29 mouse cellular contexts compared by ENCODE assay signal in the genomic region with DNA sequence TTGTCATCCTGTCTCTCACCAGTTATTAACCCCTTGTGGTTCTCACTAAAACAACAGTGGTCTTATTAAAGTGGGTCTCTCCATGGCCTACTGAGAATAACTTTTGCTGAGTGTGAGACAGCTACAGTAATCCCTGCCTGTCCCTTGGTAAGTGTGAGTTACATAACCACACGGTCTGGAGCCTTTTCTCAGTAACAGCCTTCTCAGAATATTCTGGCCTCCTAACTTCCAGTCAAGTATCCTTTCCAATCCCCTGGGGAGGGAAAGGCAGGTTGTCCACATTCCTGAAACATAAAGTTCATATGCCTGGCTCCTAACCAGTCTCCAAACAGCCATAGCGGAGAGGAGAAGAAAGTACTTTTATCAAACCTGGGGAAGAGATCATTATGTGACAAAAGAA.
DNase-seq lines count a peak whose midpoint lies in the region; TF ChIP-seq lines count a peak whose summit lies in the region.
"Had no signal": no experiment of that assay in that cellular context is flagged by ENCODE, and none has a peak within 500 bp of the region (broad histone marks: within the 10 kb centered on the region; RNA-seq: fewer than 3 reads in every experiment).

No protein-coding gene starts in this region.

- H3K9ac ChIP-seq in CH12.LX (ENCODE audit: insufficient read depth, low read depth), result no peak overlapping the region
- H3K9ac ChIP-seq: embryonic facial prominence, embryonic 15.5 days; heart, embryonic 12.5 days; hindbrain, embryonic 15.5 days; limb, embryonic 12.5 days; liver, embryonic 15.5 days; lung, embryonic 15.5 days; stomach, embryonic 15.5 days had no signal

- H3K4me1 ChIP-seq in CH12.LX (ENCODE audit: control insufficient read depth in 1 of 2, insufficient read depth in 2 of 2), result peaks cover 34 to 92% of the 10 kb centered on the region in 2 experiments
- H3K4me1 ChIP-seq: embryonic facial prominence, embryonic 15.5 days; limb, embryonic 12.5 days; liver, embryonic 15.5 days; lung, embryonic 15.5 days; stomach, embryonic 15.5 days had no signal

- H3K9me3 ChIP-seq in CH12.LX (replicated peaks; ENCODE audit: low read length), result no peaks in the 10 kb centered on the region
- H3K9me3 ChIP-seq: embryonic facial prominence, embryonic 10.5 days; embryonic facial prominence, embryonic 15.5 days; G1E; heart, embryonic 12.5 days; hindbrain, embryonic 10.5 days; hindbrain, embryonic 15.5 days; limb, embryonic 12.5 days; liver, embryonic 15.5 days; lung, embryonic 15.5 days; stomach, embryonic 15.5 days had no signal

- no peak for TF ChIP-seq POLR2A in CH12.LX (IDR thresholded peaks at IDR 0.05; ENCODE audit: low read depth, low read length)

- H3K27ac ChIP-seq in CH12.LX (ENCODE audit: insufficient read depth, low read depth), result peak overlapping the region; percentile 38
- H3K27ac ChIP-seq: embryonic facial prominence, embryonic 10.5 days; embryonic facial prominence, embryonic 15.5 days; hindbrain, embryonic 10.5 days; hindbrain, embryonic 15.5 days; limb, embryonic 12.5 days; liver, embryonic 15.5 days; lung, embryonic 15.5 days; stomach, embryonic 15.5 days had no signal

- peaks cover 24 to 69% of the 10 kb centered on the region in 2 experiments for H3K36me3 ChIP-seq in CH12.LX (replicated peaks in 1 of 2; ENCODE audit: control insufficient read depth in 1 of 2, insufficient read depth in 1 of 2, low read length in 1 of 2)
- H3K36me3 ChIP-seq: embryonic facial prominence, embryonic 10.5 days; embryonic facial prominence, embryonic 15.5 days; G1E; heart, embryonic 12.5 days; hindbrain, embryonic 15.5 days; limb, embryonic 12.5 days; liver, embryonic 15.5 days; lung, embryonic 15.5 days; stomach, embryonic 15.5 days had no signal

- DNase-seq in heart, adult 11 months, result peak; percentile 89
- no peak for DNase-seq in heart, postnatal 10 days
- DNase-seq in kidney, adult 9 months, result peak; percentile 40
- DNase-seq in kidney, postnatal 25 days, result no peak
- no peak for DNase-seq in CH12.LX (ENCODE audit: extremely low read depth)
- DNase-seq in brain, adult 2 months (ENCODE audit: low read depth, low spot score), result peak; percentile 38
- DNase-seq in T-cell, adult 2 months (ENCODE audit: low spot score), result no peak
- DNase-seq in Muller cell, postnatal 12 days (ENCODE audit: inconsistent ontology term), result no peak
- DNase-seq: adrenal gland, postnatal 36 days; cerebellum, adult 8-10 months; cerebellum, postnatal 25 days; gastrocnemius, postnatal 25 days; heart, adult 18-20 months; kidney, adult 18-20 months; kidney, postnatal 4 days; layer of hippocampus, adult 9-11 months; lung, postnatal 36 days had no signal

- no peak overlapping the region for H3K4me3 ChIP-seq in CH12.LX (replicated peaks in 1 of 3; ENCODE audit: low read depth in 2 of 3, low read length in 2 of 3, poor library complexity in 1 of 3)
- H3K4me3 ChIP-seq: embryonic facial prominence, embryonic 10.5 days; embryonic facial prominence, embryonic 15.5 days; heart, embryonic 12.5 days; hindbrain, embryonic 10.5 days; hindbrain, embryonic 15.5 days; limb, embryonic 12.5 days; liver, embryonic 15.5 days; lung, embryonic 15.5 days; stomach, embryonic 15.5 days had no signal

- peak overlapping the region; percentile 34 for H3K4me2 ChIP-seq in CH12.LX (ENCODE audit: insufficient read depth, low read depth, poor library complexity, severe bottlenecking)
- H3K4me2 ChIP-seq: embryonic facial prominence, embryonic 15.5 days; heart, embryonic 12.5 days; hindbrain, embryonic 15.5 days; limb, embryonic 12.5 days; liver, embryonic 15.5 days; lung, embryonic 15.5 days; midbrain, embryonic 11.5 days; stomach, embryonic 15.5 days had no signal

- no peaks in the 10 kb centered on the region for H3K27me3 ChIP-seq in CH12.LX (replicated peaks)
- H3K27me3 ChIP-seq: embryonic facial prominence, embryonic 15.5 days; heart, embryonic 12.5 days; hindbrain, embryonic 15.5 days; limb, embryonic 12.5 days; liver, embryonic 15.5 days; lung, embryonic 15.5 days; Patski; stomach, embryonic 15.5 days had no signal

- TF ChIP-seq CTCF in CH12.LX (conservative IDR thresholded peaks at IDR 0.05 in 1 of 2, IDR thresholded peaks at IDR 0.05 in 1 of 2; ENCODE audit: low read depth in 2 of 2, low read length in 2 of 2), result no peak

- intact Hi-C loops in heart, postnatal 10 days (cut with DNase I), result no loop called here

- in situ Hi-C loops in CH12.LX (cut with MboI; ENCODE audit: low pct_ligation_motif_present, low pct_unique_long_range_greater_than_20kb, low sequenced_read_pairs), result no loop called here

- TF ChIP-seq EP300 in CH12.LX (IDR thresholded peaks at IDR 0.05; ENCODE audit: low read length), result no peak

- dilution Hi-C loops in CH12.LX (cut with MboI; ENCODE audit: extremely low pct_ligation_motif_present, extremely low pct_unique_long_range_greater_than_20kb, low sequenced_read_pairs), result no loop called here

- TF ChIP-seq RAD21 in CH12.LX (IDR thresholded peaks at IDR 0.05; ENCODE audit: low read depth, low read length), result no peak

- peaks cover 89% of the 10 kb centered on the region for H3K79me2 ChIP-seq in CH12.LX (replicated peaks; ENCODE audit: control insufficient read depth, extremely low read depth, insufficient read depth, poor library complexity, severe bottlenecking)

TF ChIP-seq in CH12.LX, 34 proteins besides CTCF, POLR2A, EP300 and RAD21:
- TF ChIP-seq UBTF (IDR thresholded peaks at IDR 0.05; ENCODE audit: low read depth, low read length) (no peak), TCF12 (IDR thresholded peaks at IDR 0.05; ENCODE audit: low read depth, low read length) (no peak), HCFC1 (IDR thresholded peaks at IDR 0.05; ENCODE audit: low read depth, low read length) (no peak), MXI1 (IDR thresholded peaks at IDR 0.05; ENCODE audit: low read depth, low read length) (no peak), CHD2 (IDR thresholded peaks at IDR 0.05; ENCODE audit: low read length) (no peak), KAT2A (IDR thresholded peaks at IDR 0.05; ENCODE audit: insufficient replicate concordance, low read length) (no peak), MAX (IDR thresholded peaks at IDR 0.05; ENCODE audit: low read length) (no peak)

Comparison
In these comparisons a context has a peak if more than half of its experiments do, and no peak if none do; other contexts are left out.
1. DNase-seq: peak in heart, adult 11 months (single experiment), kidney, adult 9 months (single experiment) and brain, adult 2 months (single experiment); none in heart, postnatal 10 days (0 of 2), kidney, postnatal 25 days (0 of 2), CH12.LX (single experiment), T-cell, adult 2 months (single experiment) and Muller cell, postnatal 12 days (single experiment).